Mouse (Mus musculus): ENCODE results near the gene Leap2.

Leap2 gene

DNA sequence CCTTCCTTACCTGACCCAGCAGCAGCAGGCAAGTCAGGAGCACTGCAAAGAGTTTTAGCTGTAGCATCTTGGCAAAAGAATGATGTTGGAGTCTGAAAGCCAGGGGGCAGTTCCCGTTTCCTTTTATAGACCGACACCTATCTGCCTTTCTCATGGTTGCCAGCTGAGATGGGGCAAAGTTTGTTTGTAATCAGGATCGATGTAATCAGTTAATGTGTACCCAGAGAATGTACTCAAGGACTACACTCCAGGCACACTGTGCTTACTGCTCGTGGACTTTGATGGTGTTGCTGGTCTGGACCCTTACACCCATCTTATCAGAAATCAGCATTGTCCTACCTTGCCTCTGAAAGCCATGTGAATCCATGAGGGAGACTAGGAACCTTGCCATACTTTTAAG, at the start of gene Leap2:
Gene Leap2, minus strand, starts transcription at position 135 of the 400 bp plus-strand sequence.
- DNase-seq (ENCODE audit: low spot score in 2 of 2): no peak

DNA sequence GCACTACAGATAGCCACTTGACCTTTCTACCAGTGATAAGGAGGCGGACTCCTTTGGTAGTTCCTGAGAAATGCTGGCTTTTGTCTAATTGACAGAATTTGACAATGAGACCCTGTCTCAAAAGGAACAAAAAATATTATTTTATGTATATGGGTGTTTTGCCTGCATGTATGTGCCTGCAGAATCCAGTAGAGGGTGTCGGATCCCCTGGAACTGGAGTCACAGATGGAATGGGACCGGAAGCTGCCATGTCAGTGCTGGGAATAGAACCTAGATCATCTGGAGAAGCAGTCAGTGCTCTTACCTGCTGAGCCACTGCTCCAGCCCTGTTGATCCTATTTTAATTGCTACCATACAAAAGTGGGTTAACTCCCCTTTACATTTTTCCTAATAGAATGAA, 49.7 kb upstream of the Leap2 start:
- no peak for DNase-seq (ENCODE audit: low spot score in 2 of 2)

DNA sequence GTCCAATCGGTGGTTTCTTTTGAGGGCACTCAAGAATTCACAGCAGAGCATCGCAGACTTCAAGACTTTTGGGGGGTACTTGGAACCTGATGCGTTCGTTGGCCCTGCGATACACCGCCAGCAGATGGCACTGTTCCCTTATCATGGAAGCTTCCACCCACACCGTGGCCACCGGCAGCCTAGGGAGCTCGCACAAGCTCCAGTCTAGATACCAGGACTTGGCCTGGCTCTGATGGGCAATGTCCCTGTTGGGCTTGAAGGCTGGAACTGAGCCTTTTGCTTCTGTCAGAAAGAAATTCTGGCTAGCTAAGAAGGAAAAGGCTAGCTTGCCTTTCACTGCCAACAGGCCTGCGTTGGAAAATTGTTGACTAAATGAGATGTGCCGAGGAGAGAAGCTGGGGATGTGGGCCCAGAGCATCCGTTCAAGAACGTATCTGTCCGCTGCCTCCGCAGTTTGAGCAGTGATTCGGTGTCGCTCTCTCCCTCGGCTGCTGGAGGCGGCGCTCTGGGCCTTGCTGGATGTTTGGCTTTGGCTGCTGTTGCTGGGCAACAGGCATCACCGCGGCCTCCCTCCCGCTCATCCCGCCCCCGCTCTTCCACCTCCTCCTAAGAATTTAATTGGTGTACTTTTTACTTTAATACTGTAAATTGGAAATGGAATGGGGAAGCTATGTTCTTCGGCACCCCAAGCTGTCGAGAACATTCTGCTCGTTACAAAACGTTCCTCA, 47.2 kb upstream of the Leap2 start, which contains the start of gene Gm9837:
Gene Gm9837, minus strand, starts transcription at position 512 of the 728 bp plus-strand sequence.
- DNase-seq (ENCODE audit: low spot score in 2 of 2): peak; percentile 97 to 98

DNA sequence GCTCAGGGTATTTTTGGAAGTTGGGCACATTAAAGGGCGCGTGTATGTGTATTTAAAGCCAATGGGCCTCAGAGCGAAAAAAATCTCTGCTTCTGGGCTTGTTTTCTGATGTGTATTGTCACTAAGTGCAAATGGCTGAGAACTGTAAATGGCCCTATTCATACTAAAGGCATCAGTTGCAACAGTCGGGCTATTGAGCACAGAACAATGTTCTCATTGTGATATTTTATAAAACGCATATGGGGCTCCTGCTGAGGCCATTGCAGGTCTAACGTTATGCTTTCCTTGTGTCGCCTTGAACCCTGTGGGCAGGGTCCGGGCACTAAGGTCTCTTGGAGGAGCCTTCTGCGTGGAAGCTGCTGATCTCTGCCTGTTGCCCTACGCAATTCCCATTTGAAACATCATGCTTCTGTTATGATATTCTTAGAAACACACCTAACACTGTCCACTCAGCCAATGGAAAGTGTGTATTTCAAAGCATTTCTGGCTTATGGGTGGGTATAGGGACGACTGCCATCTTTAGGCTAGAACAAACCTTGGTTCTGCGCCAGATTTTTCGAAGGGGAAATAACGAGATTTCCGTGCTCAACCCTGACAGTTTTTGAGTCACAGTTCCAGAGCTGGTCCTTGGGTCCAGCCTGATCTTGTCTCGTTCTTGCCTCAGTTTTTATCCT, 46.5 kb upstream of the Leap2 start:
- peak; percentile 25 to 53 for DNase-seq (ENCODE audit: low spot score in 2 of 2)

DNA sequence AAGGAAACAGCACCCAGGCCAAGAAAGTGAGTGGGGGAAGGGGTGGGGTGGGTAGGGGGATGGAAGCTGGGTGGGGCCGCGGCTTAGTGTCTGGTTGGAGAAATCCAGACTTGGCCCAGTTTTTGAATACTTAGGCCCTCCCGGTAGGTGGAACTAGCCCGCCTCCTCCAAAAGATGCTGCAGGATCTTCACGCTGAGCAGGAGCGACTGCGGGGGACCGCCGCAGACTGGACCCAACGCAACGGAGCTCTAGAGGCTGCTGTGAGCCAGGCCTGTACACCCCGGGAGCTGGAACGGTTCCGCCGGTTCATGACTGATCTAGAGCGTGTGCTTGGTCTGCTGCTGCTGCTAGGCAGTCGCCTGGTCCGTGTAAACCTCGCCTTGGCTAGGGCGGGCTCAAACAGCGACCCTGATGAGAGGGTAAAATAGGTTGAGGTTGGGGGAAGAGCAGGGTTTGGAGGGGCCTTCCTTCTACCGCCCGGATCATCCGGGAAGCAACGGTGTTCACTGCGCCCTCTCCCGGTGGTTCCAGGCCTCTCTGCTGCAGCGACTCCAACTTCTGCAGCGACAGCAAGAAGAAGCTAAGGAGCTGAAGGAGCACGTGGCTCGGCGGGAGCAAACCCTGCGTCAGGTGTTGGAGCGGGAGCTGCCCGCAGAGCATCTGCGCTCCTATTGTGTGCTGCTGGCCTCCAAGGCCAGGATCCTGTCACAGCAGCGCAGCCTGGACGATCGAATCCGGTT, 43.4 kb upstream of the Leap2 start:
- peak; percentile 86 to 87 for DNase-seq (ENCODE audit: low spot score in 2 of 2)

DNA sequence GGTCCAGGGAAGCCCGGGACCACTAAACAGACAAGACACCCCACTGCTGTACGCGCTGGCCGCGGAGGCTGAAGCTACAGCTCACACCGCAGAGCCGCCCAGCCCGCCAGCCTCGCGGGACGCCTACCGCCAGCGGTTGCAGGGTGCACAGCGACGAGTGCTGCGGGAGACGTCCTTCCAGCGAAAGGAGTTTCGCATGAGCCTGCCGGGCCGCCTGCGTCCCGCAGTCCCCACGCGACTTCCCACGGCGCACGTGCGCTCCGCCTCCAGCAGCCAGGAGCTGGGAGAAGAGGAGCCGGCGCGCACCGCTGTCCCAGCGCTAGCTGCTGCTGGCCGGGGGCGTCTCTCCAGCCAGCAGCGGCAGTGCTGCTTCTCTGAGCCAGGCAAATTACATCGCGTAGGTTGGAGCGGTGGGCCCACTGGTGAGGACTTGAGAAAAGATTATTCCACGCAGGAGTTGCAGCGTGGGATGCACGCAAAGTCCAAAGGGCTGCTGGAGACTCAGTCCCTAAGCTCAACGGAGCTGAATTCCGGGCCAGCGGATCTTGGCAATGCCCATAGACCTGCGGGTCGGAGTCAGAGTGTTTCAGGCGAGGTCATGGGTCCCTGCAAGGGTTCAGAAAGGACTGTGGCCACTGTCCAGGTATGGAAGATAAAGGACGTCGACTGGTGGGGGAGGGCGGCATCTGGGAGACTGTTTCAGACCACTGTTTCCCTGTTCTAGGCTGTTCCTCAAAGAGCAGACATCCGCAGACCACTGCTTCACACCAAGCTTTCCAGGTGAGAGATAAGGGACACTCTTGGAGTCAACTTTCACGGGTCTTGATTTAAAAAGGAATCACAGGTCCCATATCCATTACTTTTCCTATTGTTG, 40.8 kb upstream of the Leap2 start:
- peak; percentile 67 to 74 for DNase-seq (ENCODE audit: low spot score in 2 of 2)

DNA sequence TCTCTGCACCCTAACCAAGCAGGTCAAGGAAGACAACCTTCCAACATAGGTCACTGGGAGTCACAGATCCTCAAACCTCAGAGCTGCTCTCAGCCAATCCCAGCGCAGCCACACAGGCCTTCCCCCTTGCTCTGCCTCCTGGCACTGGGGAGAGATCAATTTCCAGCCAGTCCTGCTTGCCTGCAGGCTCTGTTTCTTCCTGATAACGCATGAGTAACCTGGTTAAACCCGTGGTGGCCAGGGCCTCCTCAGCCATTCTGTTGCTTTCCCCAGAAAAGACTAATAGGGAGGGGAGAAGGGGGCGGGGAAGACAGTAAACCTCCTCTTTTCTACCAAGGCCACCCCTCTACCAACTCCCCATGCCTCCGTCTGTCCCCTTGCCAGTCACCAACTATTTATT, 38.8 kb upstream of the Leap2 start:
- no peak for DNase-seq (ENCODE audit: low spot score in 2 of 2)

DNA sequence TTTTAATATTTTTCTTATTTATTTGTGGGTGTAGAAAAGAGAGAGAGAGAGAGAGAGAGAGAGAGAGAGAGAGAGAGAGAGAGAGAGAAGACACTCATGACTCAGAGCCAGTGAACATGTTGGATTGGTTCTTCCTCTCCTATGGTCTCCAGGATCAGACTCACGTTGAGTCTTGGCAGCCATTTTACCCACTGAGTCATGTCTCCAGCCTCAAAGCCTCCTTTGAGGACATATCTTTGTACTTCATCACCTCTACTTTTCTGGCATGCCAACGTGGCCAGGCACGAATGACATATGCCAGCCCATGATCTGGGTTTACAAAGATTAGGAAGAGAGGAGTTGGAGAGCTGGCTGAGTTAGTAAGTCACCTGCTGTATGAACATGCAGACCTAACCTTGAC, 37.2 kb upstream of the Leap2 start:
- no peak for DNase-seq (ENCODE audit: low spot score in 2 of 2)

DNA sequence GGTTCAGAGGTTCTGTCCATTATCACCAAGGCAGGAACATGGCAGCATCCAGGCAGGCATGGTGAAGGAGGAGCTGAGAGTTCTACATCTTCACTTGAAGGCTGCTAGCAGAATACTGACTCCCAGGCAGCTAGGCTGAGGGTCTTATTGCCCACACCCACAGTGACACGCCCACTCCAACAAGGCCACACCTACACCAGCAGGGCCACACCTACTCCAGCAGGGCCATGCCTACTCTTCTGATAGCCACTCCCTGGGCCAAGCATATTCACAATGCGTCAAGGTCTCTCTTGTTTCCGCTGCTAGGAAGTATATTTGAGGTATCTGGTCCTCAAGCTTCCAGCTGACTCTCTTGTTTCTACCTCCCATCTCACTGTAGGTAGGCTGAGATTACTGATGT, 36.0 kb upstream of the Leap2 start:
- DNase-seq (ENCODE audit: low spot score in 2 of 2): no peak

DNA sequence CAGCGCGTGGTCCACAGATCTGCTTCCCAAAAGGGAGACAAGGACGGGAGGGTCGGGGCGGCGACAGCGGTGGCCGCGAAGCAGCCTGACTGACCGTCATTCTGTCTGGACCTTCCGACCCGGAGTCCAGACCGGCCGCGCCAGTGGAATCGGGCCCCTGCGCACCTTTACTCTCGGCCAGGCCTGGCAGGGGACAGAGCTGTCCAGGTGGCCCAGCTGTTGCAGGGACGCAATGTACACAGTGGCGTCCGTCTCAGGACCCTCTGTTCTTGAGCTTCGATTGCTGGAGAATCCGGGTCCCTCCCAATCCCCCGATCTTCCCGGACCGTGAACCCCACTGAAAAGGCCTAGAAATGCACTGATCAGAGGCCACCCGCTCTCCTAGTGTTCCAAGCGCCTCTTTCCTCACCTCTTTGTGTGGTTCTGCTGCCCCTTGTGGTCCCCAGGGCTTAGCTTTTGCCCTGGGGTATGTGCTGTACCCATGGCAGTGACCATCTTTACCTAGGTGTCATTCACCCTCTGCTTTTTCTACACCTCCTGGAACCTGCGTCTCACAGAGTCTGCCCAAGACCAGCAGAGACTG, 34.5 kb upstream of the Leap2 start:
- no peak for DNase-seq (ENCODE audit: low spot score in 2 of 2)

DNA sequence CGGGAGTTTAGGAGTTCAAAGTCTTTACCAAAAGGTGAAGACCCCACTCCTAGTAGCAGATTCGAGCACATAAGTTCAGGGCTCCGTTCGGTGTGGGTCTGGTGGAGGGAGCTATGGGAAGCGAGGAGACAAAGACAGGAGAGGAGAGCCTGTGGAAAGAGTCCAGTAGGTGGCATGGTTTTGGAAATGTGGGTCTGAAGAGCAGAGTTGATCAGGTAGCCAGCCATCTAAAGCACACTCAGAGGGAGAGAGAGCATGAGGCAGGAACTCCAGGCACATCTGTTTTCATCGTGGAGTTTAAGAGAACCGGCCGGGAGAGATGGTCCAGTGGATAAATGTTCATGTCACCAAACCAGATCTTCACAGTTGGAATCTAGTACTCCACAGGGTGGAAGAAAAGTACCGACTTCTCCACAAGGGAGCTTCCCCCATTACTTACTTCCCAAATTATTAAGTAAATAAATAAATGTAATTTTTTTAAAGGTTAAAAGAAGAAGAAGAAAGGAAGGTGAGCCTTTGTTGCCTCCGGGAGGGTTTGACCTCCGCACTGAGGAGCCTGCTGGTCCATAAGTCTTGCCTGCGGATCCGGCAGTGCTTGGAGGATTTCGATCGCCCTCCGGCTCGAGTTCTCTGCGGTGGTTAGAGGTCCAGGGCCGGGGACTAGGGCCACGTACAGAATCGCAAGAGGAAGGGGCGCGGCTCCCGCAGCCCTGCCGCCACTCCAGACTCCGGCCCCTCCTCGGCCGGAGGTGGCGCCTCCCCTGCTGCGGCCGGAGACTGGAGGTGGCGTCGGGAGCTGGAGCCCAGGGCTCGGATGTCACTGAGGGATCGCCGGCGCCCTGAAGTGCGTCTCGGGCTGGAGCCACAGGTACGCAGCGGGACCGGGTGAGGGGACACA, 33.8 kb upstream of the Leap2 start, which contains the start of the genes Gm10447 and Shroom1:
Gene Gm10447, minus strand, starts transcription at position 637 of the 898 bp plus-strand sequence.
Gene Shroom1, plus strand, starts transcription at position 732 of the 898 bp plus-strand sequence.
- peak in 1 of 2 experiments; percentile 35 for DNase-seq (ENCODE audit: low spot score in 2 of 2)

DNA sequence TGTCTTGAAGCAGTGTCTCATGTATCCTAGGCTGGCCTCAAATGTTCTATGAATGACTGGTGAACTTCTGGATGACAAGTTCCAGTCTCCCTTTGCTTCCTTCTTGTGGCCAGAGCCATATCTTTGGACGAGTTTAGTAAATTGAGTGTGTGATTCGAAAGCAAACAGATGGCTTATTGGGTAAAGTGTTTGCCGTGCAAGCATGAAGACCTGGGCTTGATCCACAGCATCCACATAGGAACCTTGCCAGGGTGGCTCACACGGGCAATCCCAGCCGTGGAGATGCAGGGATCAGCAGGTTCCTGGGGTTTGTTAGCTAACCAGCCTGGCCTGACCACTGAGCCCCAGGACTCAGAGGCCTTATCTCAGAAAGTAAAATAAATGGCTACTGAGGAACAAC, 30.1 kb upstream of the Leap2 start:
- no peak for DNase-seq (ENCODE audit: low spot score in 2 of 2)

DNA sequence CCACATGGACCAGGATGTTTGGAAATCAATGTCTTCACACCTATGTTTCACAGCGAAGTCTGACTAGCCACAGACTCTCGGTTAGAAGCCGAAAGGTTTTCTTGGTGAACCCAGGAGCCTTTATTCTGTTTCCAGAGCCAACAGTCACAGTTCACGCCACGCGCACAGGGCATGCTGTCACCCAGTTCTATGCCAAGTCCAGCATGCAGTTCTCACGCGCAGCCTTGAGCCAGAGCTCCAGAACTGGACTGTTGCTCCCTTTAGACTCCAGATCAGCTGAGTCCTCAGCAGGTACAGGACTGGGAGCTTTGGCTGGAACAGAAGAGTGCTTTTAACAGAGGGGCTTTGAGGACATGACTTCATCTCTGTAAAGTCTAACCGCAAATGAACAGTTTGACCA, 29.4 kb upstream of the Leap2 start:
- no peak for DNase-seq (ENCODE audit: low spot score in 2 of 2)

DNA sequence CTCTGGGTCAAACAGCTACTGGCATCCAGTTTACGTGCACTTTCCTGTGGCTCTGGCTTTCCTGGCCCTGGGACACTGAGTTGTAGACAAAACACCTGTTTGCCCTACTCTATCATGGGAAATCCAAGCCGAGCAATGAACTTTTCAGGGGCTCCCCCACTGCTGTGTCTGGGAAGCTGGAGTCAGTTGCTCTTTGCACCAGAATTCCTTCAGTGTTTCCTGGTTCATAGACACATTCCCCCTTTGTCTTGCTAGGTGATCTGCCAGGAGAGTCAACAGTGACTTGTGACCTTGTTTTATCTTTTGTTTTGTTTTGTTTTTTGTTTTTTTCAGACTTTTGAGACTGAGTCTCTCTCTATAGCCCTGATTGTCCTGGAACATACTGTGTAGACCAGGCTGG, 28.4 kb upstream of the Leap2 start:
- no peak for DNase-seq (ENCODE audit: low spot score in 2 of 2)

DNA sequence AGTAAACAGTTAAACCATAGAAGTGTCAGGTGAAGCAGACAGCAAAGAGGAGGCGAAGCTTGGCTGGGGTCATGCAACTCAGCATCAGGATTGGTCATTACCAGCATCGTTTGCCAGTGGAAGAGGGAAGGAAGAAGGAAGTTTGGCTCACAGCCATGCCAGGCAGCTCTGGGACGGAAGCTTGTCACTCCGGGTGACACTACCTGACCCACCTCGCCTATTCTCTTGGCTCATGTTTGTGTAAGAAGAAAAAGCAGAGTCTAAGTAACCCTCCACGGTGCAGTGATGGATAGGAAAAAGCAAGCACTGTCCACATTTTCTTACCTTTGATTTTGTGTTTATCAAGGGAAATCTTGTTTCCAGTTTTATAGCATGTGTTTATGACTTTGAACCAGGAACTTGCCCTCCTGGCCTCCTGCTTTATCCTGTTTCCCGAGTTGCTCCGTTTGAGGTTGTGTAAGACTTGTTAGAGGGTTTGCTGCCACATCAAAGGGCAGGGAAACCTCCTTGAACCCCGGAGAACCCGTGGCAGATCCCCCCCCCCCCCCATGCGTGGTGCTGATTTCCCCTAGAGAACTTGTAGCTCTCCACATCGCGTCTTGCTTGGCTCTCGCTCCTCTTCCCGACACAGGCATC, 27.2 kb upstream of the Leap2 start:
- no peak for DNase-seq (ENCODE audit: low spot score in 2 of 2)

DNA sequence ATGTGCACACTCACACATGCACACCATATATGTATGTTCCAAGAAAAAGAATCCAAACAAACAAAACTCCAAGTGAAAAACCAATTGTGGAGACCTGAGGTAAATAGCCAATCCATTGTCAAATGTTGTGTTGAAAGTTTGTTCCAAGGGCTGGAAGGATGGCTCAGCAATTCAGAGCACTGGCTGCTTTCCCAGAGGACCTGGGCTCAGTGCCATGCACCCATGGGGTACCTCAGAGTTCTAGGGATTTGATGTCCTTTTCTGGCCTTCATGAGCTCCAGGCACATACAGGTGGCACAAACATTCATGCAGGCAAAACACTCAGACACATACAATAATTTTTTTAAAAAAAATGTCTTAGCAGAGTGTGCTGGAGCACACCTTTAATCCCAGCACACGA, 25.6 kb upstream of the Leap2 start:
- DNase-seq (ENCODE audit: low spot score in 2 of 2): no peak

DNA sequence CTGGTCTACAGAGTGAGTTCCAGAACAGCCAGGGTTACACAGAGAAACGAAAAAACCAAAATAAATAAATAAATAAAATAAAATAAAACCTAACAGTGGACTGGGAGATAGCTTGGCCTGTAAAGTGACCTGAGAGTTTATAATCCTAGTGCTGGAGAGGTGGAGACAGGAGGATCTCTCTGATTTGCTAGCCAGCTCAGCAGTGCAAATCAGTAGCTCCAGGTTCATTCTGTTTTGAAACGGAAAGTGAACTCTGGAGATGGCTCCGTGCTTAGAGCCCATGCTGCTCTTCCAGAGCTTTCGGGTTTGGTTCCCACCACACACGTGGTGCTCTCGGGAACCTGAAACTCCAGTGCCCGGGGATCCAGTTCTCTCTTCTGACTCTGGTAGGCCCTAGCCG, 25.0 kb upstream of the Leap2 start:
- no peak for DNase-seq (ENCODE audit: low spot score in 2 of 2)

DNA sequence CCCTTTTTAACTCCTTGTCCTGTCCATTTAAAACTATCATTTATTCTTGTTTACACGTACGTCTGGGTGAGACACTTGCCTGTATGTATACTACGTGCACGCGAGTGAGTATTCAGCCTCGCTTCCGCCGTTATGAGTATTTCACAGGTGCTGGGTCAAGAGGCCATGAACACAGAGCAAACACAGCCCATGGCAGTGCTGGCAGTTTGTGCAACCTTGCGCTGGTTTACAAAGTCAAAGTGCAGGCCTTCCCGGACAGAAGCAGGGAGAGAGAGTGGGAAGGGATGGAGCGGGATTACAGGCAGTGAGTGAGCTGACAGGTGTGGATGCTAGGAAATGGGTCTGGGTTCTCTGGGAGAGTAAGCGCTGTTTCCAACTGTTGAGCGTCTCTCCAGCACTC, 23.2 kb upstream of the Leap2 start:
- no peak for DNase-seq (ENCODE audit: low spot score in 2 of 2)

DNA sequence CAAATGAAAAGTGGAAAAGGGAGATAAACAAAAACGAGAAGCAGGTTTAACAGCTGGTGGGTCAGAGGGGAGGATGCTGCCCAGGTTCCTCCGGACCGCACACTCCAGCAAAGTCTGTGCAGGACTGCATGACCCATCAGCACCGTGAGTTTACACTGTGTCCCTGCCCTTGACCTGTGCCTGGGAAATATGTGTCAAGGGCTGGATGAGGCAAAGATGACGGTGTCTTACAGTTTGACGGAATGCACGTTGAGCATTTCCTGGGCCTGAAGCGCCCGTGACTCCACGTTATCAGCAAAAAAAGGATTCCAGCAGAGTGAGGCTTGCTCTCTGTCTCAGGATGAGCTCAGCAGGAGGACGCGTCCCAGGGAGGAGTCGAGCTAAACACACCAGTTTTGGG, 22.6 kb upstream of the Leap2 start:
- no peak for DNase-seq (ENCODE audit: low spot score in 2 of 2)

DNA sequence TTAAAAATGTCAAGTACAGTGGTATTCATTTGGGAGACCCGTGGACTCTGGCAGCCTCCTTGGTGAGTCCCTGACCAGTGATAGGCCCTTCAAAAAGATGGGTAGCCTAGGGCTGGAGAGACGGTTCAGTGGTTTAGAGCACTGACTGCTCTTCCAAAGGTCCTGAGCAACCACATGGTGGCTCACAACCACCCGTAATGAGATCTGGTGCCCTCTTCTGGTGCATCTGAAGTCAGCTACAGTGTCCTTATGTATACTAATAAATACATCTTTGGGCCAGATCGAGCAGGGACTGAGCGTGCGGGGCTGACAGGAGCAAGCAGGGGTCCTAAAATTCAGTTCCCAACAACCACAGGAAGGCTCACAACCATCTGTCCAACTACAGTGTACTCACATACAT, 20.9 kb upstream of the Leap2 start:
- DNase-seq (ENCODE audit: low spot score in 2 of 2): no peak

Data from right cerebral cortex, adult 2 months (tissue).